Comparison of ENCODE assay signal across 28 mouse cellular contexts in the genomic region with DNA sequence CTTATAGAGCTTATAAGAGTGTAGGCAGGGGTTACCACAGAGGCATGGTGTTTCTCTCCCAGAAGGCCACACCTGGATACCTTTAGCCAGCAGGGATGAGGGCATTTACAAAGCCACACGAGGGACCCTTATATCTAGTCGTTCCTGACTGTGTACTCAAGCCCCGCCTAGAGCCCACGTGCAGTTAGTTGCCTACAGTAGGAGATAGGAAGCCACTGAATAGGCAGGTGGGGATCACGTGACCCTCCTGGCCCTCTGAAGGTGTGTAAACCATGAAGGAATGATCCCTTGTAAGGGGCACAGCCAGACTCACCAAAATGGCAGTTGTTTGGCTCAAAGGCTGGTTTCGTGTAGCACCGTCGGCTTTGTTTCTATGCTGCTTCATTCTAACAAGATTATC. TPM values are rescaled to one million over a fixed set of nuclear protein-coding genes. Genes with fewer than 3 reads are reported as not detected.
"Had no signal": no experiment of that assay in that cellular context is flagged by ENCODE, and none has a peak within 500 bp of the region (broad histone marks: within the 10 kb centered on the region; RNA-seq: fewer than 3 reads in every experiment).

No protein-coding gene starts in this region.

RNA-seq across cellular contexts. Expression of a gene that starts 18.1 kb away (rescaled TPM):
- total RNA-seq: liver, adult 2 months; megakaryocyte progenitor cell, adult 5-6 weeks; megakaryocyte, adult 5-6 weeks; megakaryocyte-erythroid progenitor cell, adult 5-6 weeks; monocyte, adult 5-6 weeks had no signal
- polyA plus RNA-seq: limb, embryonic 15.5 days; liver, embryonic 12.5 days; liver, embryonic 15.5 days; liver, embryonic 16.5 days; macrophage; midbrain, embryonic 14.5 days; myocyte had no signal

RNA-seq across cellular contexts. Expression of a gene that starts 28.5 kb away (rescaled TPM):
- total RNA-seq: liver, adult 2 months; midbrain, postnatal 0 days; monocyte, adult 5-6 weeks had no signal
- polyA plus RNA-seq: limb, embryonic 10.5 days; limb, embryonic 11.5 days; limb, embryonic 12.5 days; limb, embryonic 13.5 days; limb, embryonic 14.5 days; limb, embryonic 15.5 days; liver, adult 2 months; liver, embryonic 11.5 days; liver, embryonic 12.5 days; liver, embryonic 13.5 days; lung, adult 2 months; lung, embryonic 14.5 days; lung, embryonic 15.5 days; lung, embryonic 16.5 days; lung, postnatal 0 days; macrophage; midbrain, embryonic 10.5 days; midbrain, embryonic 12.5 days; midbrain, embryonic 13.5 days; midbrain, embryonic 14.5 days; myocyte had no signal
